Mouse (Mus musculus): ENCODE measurements around the gene Gpx1.
"Not testable (repeated sequence)": the region's sequence is repeated elsewhere in the genome, so short reads cannot be mapped to it uniquely, and the experiment has no call there.

The Gpx1 gene

DNA sequence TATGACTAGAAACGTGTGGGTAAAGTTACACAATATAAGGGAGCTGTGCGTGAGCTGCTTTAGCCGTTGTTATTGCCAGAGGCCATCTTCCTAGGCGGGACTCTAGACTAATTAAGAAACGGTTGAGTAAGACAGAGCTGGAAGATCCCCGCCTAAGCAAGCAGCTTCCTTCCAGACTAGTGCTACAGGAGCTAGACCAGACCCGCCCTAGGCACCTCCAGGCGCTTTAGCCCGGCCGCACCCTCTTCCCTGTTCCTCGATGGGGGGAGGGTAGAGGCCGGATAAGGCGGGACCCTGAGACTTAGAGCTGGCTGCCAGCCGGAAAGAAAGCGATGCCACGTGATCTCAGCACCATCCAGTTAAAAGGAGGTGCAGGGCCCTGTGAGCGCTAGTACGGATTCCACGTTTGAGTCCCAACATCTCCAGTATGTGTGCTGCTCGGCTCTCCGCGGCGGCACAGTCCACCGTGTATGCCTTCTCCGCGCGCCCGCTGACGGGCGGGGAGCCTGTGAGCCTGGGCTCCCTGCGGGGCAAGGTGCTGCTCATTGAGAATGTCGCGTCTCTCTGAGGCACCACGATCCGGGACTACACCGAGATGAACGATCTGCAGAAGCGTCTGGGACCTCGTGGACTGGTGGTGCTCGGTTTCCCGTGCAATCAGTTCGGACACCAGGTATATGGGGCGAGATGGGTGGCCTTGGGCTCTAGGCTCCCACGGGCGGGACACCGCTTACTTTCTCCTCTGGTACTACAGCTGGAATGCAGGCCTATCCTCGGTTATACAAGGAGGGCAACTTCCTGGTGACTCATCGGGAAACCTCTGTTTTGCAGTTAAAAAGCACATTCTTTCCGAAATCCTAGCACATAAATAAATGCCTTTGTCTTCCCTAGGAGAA is at the start of gene Gpx1:
Gene Gpx1, plus strand, starts transcription at position 18 of the 896 bp plus-strand sequence.
- peak; percentile 95 for DNase-seq (ENCODE audit: low read depth, low spot score)

- DNase-seq (ENCODE audit: low read depth, low spot score), result no peak
These were observed 49.4 kb upstream of the Gpx1 start for GRCm38 (mm10) chr9:108289347-108289746.

- DNase-seq (ENCODE audit: low read depth, low spot score), result peak; percentile 94
These were observed 48.5 kb upstream of the Gpx1 start, which contains the start of gene Nicn1 for GRCm38 (mm10) chr9:108290016-108290750. Gene Nicn1 (plus strand): TSS chr9:108290429.

GRCm38 (mm10) chr9:108290773-108291172 is 47.9 kb upstream of the Gpx1 start:
- DNase-seq (ENCODE audit: low read depth, low spot score), result no peak

DNA sequence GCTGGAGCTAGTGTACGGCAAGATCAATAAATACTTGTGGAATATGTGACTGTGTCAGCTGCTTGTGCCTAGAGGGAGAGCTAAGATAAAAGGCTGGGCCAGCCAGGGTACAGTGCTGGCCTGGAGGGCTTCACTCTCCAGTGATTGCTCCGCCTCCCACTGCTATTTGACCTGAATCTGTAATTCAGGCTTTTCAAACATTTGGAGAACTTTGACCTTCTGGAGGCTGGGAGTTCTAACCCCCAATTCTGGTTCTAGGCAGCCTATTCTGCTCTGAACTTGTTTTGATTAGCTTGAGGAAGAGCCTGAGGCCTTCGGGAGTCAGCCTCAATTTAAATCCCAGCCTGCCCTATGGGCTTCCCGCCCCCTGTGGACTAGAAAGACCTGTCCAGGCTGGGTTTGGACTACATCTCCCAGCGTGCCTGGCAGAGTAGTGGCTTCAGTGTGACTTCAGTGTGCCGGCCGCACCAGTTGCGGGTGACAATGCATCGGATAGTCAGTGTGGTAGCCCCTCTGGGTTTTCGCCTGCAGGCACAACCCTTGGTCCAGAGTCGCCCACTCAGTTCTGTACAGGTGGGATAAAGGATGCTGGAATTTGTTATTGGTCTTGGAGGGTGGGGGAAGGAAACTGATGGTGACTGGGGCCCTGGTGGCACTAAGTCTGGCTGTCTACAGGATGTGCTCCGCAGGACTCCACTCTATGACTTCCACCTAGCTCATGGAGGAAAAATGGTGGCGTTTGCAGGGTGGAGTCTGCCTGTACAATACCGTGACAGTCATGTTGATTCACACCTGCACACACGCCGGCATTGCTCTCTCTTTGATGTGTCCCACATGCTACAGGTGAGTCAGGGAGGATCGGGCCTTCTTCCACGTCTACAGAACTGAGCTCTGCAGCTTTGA is 42.0 kb upstream of the Gpx1 start, which contains the start of gene Amt:
Gene Amt, plus strand, starts transcription at position 401 of the 903 bp plus-strand sequence.
- no peak for DNase-seq (ENCODE audit: low read depth, low spot score)

GRCm38 (mm10) chr9:108301853-108302252 is 36.9 kb upstream of the Gpx1 start:
- no peak for DNase-seq (ENCODE audit: low read depth, low spot score)

- DNase-seq (ENCODE audit: low read depth, low spot score), result no peak
These were observed 34.0 kb upstream of the Gpx1 start for GRCm38 (mm10) chr9:108304716-108305115.

- no peak for DNase-seq (ENCODE audit: low read depth, low spot score)
These were observed 33.5 kb upstream of the Gpx1 start for GRCm38 (mm10) chr9:108305170-108305569.

GRCm38 (mm10) chr9:108305629-108306520 is 32.8 kb upstream of the Gpx1 start, which contains the start of the genes Rhoa and Tcta:
Gene Rhoa (plus strand): TSS chr9:108306129.
Gene Tcta (minus strand): TSS chr9:108306160.
- peak; percentile 100 for DNase-seq (ENCODE audit: low read depth, low spot score)

GRCm38 (mm10) chr9:108306571-108306980 is 32.1 kb upstream of the Gpx1 start:
- DNase-seq (ENCODE audit: low read depth, low spot score), result peak; percentile 64

DNA sequence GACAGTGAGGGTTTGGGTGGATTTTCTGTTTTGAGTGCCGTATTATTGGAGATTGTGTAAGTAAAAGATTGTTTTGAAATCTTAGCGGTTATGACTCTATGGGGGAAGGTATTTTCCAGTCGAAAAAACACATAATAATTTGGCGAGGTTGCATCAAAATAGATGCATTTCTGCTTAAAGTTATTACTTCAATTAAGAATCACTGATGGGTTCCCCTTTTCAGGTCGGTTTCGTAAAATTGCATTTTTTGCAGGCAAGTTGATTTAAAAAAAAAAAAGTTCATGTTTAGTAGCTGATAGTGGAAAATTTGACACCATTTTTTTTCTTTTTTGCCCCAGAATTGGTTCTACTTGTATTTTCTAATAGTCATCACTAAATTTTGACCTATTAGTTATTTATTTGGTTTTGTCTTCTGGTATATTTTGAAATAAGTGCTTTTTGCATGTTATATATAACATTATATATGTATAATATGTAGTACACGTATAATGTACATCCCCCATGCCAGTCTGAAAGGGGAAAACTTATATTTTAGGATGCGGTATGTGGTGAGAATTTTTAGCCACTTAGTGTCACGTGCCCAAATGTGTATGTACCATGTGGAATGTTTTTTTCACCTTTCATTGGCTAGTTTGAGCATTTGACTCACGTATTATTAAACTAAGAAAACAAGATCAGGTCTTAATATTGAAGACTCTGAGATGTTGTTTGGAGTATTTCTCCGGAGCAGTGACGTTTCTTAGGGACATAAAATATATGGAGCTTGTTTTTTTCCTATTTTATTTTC is 31.5 kb upstream of the Gpx1 start:
- no peak for DNase-seq (ENCODE audit: low read depth, low spot score)

- DNase-seq (ENCODE audit: low read depth, low spot score), result no peak
These were observed 30.6 kb upstream of the Gpx1 start for GRCm38 (mm10) chr9:108308141-108308540.

GRCm38 (mm10) chr9:108317572-108317971 is 21.1 kb upstream of the Gpx1 start:
- DNase-seq (ENCODE audit: low read depth, low spot score), result no peak

DNA sequence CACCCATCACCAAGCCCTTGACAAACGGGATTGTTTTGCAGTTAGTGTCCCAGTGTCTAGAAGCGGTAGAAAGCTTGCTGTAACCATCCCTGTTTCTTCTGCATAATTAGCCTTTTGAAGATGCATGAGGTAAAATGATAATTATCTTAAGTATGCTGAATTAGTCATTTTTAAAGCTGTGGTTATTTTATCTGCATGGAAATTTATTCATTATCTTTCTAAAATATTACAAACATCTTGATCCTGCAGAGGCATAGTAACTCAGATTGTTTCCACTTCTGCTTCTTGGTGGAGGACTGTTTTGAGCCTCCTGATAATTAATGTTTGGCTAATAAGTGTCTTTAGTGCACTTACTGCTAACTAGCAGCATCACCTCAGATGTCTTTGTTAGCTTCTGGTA is 20.2 kb upstream of the Gpx1 start:
- no peak for DNase-seq (ENCODE audit: low read depth, low spot score)

DNA sequence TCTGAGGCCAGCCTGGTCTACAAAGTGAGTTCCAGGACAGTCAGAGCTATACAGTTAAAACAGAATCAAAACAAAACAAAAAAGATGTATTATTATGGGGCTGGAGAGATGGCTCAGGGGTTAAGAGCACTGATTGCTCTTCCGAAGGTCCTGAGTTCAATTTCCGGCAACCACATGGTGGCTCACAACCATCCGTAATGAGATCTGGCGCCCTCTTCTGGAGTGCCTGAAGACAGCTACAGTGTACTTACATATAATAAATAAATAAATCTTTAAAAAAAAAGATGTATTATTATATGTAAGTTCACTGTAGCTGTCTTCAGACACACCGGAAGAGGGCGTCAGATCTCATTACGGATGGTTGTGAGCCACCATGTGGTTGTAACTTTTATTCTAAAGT is 16.6 kb upstream of the Gpx1 start:
- DNase-seq (ENCODE audit: low read depth, low spot score), result not testable (repeated sequence)

DNA sequence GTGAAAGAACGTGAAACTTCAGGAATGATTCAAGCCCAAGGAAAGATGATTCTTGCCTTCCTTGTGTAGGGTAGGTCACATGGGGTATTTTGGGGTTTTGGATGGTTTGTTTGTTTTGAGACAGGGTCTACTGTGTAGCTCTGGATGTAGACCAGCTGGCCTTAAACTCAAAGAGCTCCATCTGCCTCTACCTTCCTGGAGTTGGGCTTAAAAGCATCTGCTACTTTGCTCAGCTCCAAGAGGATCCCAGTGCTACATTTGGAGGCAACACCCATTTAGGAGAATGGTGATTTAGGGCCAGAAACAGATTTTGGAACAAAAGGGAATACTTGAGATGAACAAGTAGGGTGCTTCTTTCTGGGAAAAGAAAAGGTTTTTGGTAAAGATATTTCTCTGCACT is 13.9 kb upstream of the Gpx1 start:
- no peak for DNase-seq (ENCODE audit: low read depth, low spot score)

- DNase-seq (ENCODE audit: low read depth, low spot score), result no peak
These were observed 12.9 kb upstream of the Gpx1 start for GRCm38 (mm10) chr9:108325811-108326210.

DNA sequence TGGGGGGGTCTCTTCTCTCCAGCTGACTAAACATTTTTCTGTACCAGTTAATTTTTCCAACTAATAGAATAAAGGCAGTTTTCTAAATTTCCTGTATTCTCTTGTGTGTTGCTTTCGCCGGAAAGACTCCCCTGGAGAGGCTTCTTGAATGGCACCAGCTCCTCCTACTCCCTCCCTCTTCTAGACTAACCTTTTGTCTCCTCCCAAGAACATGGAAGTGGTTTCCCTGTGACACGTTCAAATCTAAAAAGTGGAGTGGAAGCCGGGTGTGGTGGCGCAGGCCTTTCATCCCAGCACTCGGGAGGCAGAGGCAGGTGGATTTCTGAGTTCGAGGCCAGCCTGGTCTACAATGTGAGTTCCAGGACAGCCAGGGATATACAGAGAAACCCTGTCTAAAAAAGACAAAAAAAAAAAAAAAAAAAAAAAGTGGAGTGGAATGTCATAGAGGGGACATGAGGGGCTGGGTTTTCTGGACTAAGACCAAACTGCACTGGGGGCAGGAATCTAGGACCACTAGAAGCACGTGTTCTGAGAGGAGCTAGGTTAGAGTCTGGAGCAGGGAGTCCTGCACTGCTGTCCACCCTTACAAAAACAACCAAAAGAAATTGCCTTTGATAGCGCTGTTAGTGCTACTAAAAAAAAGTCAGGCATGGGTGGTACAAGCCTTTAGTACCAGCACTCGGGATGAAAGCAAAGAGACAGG is 704 bp upstream of the Gpx1 start:
- DNase-seq (ENCODE audit: low read depth, low spot score), result no peak

DNA sequence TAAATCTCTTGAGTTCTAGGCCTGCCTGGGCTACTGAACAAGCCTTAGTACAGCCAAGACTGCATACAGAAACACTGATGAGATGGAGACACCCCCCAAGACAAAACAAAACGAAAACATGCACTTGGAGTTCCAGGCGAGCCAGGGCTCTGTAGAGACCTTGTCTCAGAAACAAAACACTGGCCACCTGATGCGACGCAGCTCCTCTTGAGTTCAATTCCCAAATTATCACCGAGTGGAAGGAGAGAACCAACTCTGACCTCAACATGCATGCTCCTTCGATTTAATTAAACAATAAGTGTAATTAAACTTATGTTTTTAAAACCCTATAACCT is 185 bp upstream of the Gpx1 start:
- no peak for DNase-seq (ENCODE audit: low read depth, low spot score)

All from skeletal muscle tissue, adult 2 months (tissue).